Mouse (Mus musculus): ENCODE measurements around the gene S100a13.
A peak's percentile ranks its signal among the peaks of the same experiment; 100 is the strongest.

Gene S100a13

DNA sequence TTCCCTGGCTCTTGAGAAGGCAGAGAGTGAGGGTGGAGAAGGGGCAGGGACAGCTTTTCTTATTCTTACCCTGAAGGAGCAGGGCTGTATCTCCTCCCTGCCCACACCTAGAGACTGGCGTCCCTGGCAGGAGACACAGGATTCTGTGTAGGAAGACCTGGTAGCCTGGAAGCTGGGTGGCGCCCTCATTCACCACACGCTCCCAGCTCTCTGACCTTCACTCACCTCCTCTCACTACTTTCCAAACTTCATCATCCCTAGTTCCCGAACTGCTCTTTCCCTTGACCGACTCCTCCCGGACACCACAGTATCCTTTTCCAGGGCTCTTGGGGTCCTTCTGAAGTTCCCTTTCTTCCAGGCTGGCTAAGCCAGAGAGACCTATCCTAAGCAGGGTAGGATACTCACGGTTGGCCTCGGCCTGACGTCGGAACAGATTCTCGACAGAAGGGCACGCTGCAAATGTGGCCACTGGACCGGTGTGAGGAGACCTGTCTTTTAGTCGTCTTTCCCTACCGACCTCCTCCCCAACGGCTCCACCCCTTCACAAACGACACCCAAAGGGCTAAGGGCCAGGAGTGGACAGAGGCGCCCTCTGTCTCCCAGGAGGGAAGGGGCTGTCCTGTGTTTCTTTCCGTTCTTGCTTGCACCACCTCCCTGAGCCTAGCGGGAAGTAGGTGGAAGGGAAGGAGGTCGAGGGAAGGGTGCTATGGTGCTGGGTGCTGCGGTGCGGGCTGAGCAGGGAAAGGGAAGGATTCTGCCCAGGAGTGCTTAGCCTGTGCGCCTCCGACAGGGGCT, at the start of gene S100a13, which contains the start of gene S100a1:
S100a13 (plus strand) TSS at position 640 of the 795 bp plus-strand sequence.
S100a1 (minus strand) TSS at position 597 of the 795 bp plus-strand sequence.
- peak; percentile 88 for DNase-seq (ENCODE audit: low spot score)

- peak; percentile 80 for DNase-seq (ENCODE audit: low spot score)
Measured at GRCm38 (mm10) chr3:90464552-90465080, 49.6 kb upstream of the S100a13 start.

DNA sequence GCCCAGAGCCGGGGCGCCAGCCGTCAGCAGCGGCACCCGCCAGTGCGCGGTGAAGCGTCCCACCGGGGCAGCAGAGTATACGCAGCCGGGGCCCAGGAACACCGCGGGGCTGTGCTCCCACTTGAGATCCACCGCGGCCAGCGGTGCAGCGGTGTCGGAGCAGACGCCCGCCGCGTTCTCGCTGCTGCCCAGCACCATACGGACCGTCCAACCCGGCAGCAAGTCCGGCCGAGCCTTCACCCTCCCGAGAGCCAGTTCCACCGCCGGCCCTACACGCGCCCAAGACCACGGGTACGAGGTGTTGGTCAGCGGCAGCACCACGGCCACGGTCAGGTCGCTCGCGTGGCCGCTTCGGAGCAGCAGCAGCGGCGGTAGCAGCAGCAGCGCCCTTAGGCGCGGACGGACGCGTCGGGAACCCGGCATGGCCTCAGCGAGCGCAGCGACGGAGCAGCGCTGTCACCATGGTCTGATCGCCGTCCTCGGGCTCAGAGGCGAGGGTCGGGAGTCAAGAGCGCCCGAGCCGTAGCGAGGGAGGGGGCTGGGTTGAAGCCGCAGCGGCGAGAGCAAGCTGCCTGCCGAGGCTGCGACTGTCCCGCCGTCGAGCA, 49.1 kb upstream of the S100a13 start:
- no peak for DNase-seq (ENCODE audit: low spot score)

DNA sequence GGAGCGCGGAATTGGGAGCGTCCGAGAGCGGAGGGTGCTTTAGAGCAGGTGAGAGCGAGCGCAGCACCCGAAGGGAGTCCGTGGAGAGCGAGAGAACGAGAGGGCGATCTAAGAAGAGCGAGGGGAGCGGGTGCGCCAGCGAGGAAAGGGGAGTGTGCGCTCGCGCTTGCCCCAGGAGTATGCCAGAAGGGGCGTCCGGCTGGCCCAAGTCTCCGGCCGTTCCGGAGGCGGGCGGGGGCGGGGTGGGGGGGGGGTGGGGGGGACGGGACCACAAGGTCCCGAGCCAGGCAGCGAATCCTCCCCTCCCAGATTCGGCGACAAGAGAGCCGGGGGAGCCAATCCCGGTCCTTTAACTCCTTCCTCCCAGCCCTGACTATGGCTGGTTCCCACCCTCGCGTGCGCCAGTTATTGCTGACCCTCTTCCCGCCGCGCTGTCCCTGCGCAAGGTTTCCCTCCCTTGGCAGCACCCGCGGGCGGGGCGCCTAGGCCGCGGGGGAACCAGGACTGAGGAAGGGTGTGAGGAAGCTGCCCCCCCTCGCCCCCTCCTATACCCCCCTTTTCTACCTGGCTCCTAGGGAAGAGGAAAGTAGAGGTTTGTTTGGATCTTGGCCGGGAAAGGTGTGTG, 48.4 kb upstream of the S100a13 start, which contains the start of gene Npr1:
Npr1 (minus strand) TSS at position 181 of the 625 bp plus-strand sequence.
- peak; percentile 68 for DNase-seq (ENCODE audit: low spot score)

GRCm38 (mm10) chr3:90466311-90466766, 47.9 kb upstream of the S100a13 start:
- peak; percentile 86 for DNase-seq (ENCODE audit: low spot score)

- no peak for DNase-seq (ENCODE audit: low spot score)
Measured at GRCm38 (mm10) chr3:90467618-90468300, 46.5 kb upstream of the S100a13 start.

- DNase-seq (ENCODE audit: low spot score): peak; percentile 72
Measured at GRCm38 (mm10) chr3:90472213-90472612, 42.0 kb upstream of the S100a13 start.

- DNase-seq (ENCODE audit: low spot score): no peak
Measured at GRCm38 (mm10) chr3:90475151-90475830, 38.9 kb upstream of the S100a13 start.

- DNase-seq (ENCODE audit: low spot score): peak; percentile 98
Measured at GRCm38 (mm10) chr3:90475831-90476611, 38.2 kb upstream of the S100a13 start, which contains the start of gene Ilf2. Ilf2 (plus strand) TSS chr3:90476126.

GRCm38 (mm10) chr3:90486998-90487397, 27.2 kb upstream of the S100a13 start:
- no peak for DNase-seq (ENCODE audit: low spot score)

DNA sequence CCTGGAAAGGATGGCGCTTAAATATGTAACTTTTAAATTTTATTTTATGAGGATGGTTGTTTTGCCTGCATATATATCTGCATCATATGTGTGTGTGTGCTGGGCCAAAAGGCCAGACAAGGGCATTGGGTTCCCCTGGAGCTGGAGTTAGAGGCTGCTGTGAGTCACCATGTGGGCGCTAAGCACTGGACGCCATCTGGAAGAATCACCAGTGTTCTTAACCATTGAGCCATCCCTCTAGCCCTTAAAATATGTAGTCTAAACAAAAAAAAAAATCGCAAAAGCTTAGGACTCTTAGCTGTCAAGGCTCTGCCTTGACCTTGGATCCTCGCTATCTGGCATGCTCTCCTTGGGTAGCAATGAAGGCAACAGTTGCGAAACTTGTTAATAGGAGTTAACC, 25.7 kb upstream of the S100a13 start:
- no peak for DNase-seq (ENCODE audit: low spot score)

- DNase-seq (ENCODE audit: low spot score): peak; percentile 97
Measured at GRCm38 (mm10) chr3:90490696-90491256, 23.5 kb upstream of the S100a13 start, which contains the start of gene Snapin. Snapin (minus strand) TSS chr3:90491033.

DNA sequence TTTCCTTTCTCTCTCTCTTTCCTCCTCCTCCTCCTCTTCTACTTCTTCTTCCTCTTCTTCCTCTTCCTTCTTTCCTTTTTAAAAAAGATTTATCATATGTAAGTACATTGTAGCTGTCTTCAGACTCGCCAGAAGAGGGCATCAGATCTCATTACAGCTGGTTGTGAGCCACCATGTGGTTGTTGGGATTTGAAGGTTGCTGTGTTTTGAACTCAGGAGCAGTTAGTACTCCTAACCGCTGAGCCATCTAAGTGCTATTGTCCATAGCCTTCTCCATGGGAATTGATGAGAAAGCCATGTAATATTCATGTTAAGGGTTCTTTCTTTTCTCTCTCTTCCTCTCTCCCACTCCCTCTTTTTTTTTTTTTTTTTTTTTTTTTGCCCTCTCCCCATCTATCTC, 22.9 kb upstream of the S100a13 start:
- peak; percentile 69 for DNase-seq (ENCODE audit: low spot score)

DNA sequence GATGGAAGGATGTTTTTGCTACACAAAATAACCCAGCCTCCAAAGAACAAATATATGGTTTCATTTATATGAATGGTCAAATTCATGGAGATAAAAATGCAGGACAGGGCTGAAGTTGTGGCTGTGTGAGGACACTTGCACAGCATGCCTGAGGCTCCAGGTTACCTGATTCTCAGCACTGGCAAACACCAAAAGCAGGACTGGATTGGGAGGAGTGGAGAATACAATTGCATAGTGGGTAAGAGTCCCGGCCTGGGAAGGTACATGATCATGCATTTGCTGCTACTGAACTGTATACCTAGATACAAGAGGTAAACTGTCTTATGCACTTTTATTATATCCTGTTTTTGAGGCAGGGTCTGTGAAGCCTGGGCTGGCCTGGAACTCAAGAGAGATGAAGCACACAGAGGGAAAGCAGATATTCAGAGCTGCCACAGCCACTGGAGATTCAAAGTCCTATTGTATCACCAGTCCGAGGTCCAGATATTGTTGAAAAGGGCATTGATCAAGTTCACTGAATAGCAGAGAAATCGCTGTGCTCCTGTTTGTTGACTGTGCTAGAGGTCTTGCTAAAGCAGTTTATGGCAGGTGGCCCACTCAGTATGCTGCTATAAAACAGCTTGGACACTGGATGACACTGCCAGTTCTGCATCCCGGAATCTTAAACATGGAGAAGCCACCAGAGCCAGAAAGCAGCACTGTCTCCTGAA, 20.2 kb upstream of the S100a13 start:
- DNase-seq (ENCODE audit: low spot score): no peak

DNA sequence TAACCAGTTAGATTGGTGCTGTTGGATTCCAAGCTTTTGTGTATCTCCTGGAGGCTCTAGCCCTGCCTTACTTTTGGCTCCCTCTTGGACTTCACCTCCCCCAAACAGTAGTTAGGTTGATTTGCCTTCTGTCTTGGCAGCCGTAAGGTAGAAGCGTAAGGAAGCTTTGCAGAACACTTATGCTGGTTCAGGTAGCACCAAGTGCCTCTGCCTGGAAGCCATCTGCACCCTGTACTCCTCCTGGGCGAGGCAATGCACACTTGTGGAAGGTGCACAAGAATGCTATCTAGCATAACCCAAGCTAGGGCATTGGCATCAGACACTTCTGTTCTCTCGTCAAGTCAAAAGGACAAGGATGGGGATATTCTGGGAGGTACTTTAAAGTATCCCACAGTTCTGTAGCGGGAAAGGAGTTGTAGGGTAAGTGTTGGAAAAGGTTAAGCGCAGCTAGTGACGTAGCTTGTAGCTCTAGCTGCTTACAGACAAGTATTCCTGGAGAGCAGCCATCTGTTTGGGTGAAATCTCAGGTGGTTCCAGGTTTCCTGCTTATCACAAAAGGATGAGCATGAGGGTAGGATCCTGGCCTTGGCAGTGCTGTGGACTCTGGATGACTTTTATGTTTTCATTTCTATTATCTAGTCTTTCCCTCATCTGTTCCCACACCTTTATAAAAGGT, 18.2 kb upstream of the S100a13 start:
- no peak for DNase-seq (ENCODE audit: low spot score)

DNA sequence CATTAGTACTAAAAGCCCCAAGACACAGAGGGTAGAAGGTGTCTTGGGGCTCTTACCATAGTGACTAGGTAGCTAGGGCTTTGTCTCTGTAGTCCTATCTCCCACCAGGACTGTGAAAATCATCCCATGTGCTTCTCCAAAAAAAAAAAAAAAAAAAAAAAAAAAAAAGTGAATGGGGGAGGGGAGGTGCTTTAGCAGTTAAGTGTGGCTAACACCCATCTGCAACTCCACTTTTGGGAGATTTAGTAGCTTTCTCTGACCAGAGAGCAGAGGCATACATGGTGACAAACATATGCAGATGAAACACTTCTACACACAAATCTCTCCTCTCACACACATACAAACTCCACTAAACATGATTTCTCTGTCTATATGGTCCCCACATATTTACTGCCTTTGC, 16.6 kb upstream of the S100a13 start:
- no peak for DNase-seq (ENCODE audit: low spot score)

- DNase-seq (ENCODE audit: low spot score): no peak
Measured at GRCm38 (mm10) chr3:90503444-90503843, 10.8 kb upstream of the S100a13 start.

- DNase-seq (ENCODE audit: low spot score): no peak
Measured at GRCm38 (mm10) chr3:90505216-90505615, 9.0 kb upstream of the S100a13 start.

GRCm38 (mm10) chr3:90506362-90506761, 7.9 kb upstream of the S100a13 start:
- DNase-seq (ENCODE audit: low spot score): peak; percentile 65

Data from lung, postnatal 25 days (tissue).